Mouse (Mus musculus): ENCODE measurements at regions not wholly inside any gene's neighbourhood (a gene's known extent, or its start where the extent isn't known, plus 50 kb on each side); places are given as distances from the start of the nearest gene placed in this dataset.

DNA sequence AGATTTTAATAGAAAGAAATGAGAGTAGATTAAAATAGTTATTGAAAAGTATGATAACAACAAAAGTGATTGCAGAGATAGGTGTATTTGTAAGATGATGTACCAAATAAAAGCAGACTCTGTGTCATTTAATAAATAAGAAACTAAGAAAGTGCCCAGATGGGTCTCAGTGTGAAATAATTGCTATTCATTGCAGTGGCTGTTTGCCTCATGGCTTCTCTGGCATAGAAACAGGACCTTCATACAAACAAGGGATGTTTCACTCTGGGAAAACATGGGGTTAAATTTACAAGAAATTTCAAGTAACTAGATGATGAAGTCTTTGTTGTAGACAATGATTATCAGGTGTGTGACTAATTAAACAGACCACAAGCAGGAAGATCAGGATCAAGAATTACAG lies 1279.1 kb upstream of the Cited2 start:
- TF ChIP-seq GATA1 (IDR thresholded peaks at IDR 0.05; ENCODE audit: borderline replicate concordance, low read length) (no peak), FLI1 (IDR thresholded peaks at IDR 0.05; ENCODE audit: low read length) (no peak)

Measured in megakaryocyte, embryonic 14.5 days (primary cell).